8 mouse cellular contexts compared by ENCODE assay signal in genomic region chr9:114780746-114781525, GRCm38 (mm10). TPM values are rescaled to one million over a fixed set of nuclear protein-coding genes. Genes with fewer than 3 reads are reported as not detected.
DNase-seq lines count a peak whose midpoint lies in the region; ATAC-seq and TF ChIP-seq lines count a peak whose summit lies in the region.

No protein-coding gene starts in this region.

- H3K4me1 ChIP-seq in intestine, postnatal 0 days (replicated peaks; ENCODE audit: control insufficient read depth, insufficient read depth, low read length) = no peaks in the 10 kb centered on the region
- H3K4me1 ChIP-seq in liver, embryonic 16.5 days (ENCODE audit: control insufficient read depth, low read depth, low read length) = peaks cover 6% of the 10 kb centered on the region

- peak overlapping the region; percentile 71 for H3K27ac ChIP-seq in intestine, postnatal 0 days (ENCODE audit: low read depth, low read length)
- H3K27ac ChIP-seq in liver, embryonic 16.5 days (ENCODE audit: low read length) = peak overlapping the region; percentile 78

- H3K27me3 ChIP-seq in intestine, postnatal 0 days (replicated peaks; ENCODE audit: control insufficient read depth, insufficient read depth, low read length) = no peaks in the 10 kb centered on the region
- H3K27me3 ChIP-seq in liver, embryonic 16.5 days (ENCODE audit: control insufficient read depth, insufficient read depth, low read depth, low read length) = peaks cover 9% of the 10 kb centered on the region

- peak; percentile 17 for ATAC-seq in common myeloid progenitor, adult 5-6 weeks (replicated peaks; ENCODE audit: low read depth, poor library complexity, severe bottlenecking)
- peak; percentile 35 for ATAC-seq in intestine, postnatal 0 days
- peak; percentile 53 for ATAC-seq in liver, embryonic 16.5 days (ENCODE audit: low read depth)

- H3K9me3 ChIP-seq in intestine, postnatal 0 days (ENCODE audit: control insufficient read depth) = no peaks in the 10 kb centered on the region
- H3K9me3 ChIP-seq in liver, embryonic 16.5 days (replicated peaks; ENCODE audit: control insufficient read depth, low read length) = no peaks in the 10 kb centered on the region

- peak; percentile 63 to 74 for DNase-seq in right cerebral cortex, postnatal 10 days (ENCODE audit: low spot score in 2 of 2)
- no peak for DNase-seq in right cerebral cortex, postnatal 36 days (ENCODE audit: low spot score in 2 of 2)
- DNase-seq in heart, adult 11 months = peak; percentile 98
- peak; percentile 71 for DNase-seq in neural tube, embryonic 10.5 days (ENCODE audit: extremely low spot score, low spot score)
- peak; percentile 63 for DNase-seq in thymus, postnatal 0 days (ENCODE audit: low spot score)

- under 1% methylated on average over 37 of the region's 38 CpGs for WGBS in intestine, postnatal 0 days
- WGBS in liver, embryonic 16.5 days (ENCODE audit: insufficient replicate concordance) = under 1% methylated on average over 34 of the region's 38 CpGs

- peak overlapping the region; percentile 99 for H3K4me2 ChIP-seq in intestine, postnatal 0 days (replicated peaks; ENCODE audit: low read depth)
- peak overlapping the region; percentile 70 for H3K4me2 ChIP-seq in liver, embryonic 16.5 days (ENCODE audit: low read depth, low read length)

- peak overlapping the region; percentile 59 for H3K4me3 ChIP-seq in intestine, postnatal 0 days (ENCODE audit: low read depth, low read length)
- H3K4me3 ChIP-seq in liver, embryonic 16.5 days (ENCODE audit: low read depth, low read length) = peak overlapping the region; percentile 59

- H3K9ac ChIP-seq in intestine, postnatal 0 days (ENCODE audit: low read depth, low read length) = peak overlapping the region; percentile 68
- H3K9ac ChIP-seq in liver, embryonic 16.5 days (ENCODE audit: low read depth, low read length) = peak overlapping the region; percentile 64

- no peaks in the 10 kb centered on the region; the same call in 1 of the 2 replicates for H3K36me3 ChIP-seq in intestine, postnatal 0 days (ENCODE audit: control insufficient read depth, insufficient read depth)
- no peaks in the 10 kb centered on the region for H3K36me3 ChIP-seq in liver, embryonic 16.5 days (ENCODE audit: control insufficient read depth, insufficient read depth)

- no peak for TF ChIP-seq CTCF in intestine, postnatal 0 days (IDR thresholded peaks at IDR 0.05; ENCODE audit: low read depth)

RNA-seq across cellular contexts. Expression of gene Cmtm7, which starts 0.7 kb away (rescaled TPM):
- total RNA-seq in common myeloid progenitor, adult 5-6 weeks (2017) = 433 and 511 TPM in 2 replicates
- polyA plus RNA-seq in intestine, postnatal 0 days (2015; fragmentation: Nextera tagmentation; extraction: Ambion mirVana) = 34.8 and 35.7 TPM in 2 replicates
- polyA plus RNA-seq in liver, embryonic 16.5 days (2015; fragmentation: Nextera tagmentation; extraction: Ambion mirVana) = 48.4 and 50.5 TPM in 2 replicates
- 299 and 301 TPM in 2 replicates for polyA plus RNA-seq in thymus, postnatal 0 days (2015; fragmentation: Nextera tagmentation; extraction: Ambion mirVana)

RNA-seq across cellular contexts. Expression of gene Cmtm6, which starts 50.0 kb away (rescaled TPM):
- total RNA-seq in common myeloid progenitor, adult 5-6 weeks (2017) = 44.6 and 48.3 TPM in 2 replicates
- 87.8 and 98.2 TPM in 2 replicates for polyA plus RNA-seq in intestine, postnatal 0 days (2015; fragmentation: Nextera tagmentation; extraction: Ambion mirVana)
- polyA plus RNA-seq in liver, embryonic 16.5 days (2015; fragmentation: Nextera tagmentation; extraction: Ambion mirVana) = 28.9 and 32.2 TPM in 2 replicates
- 92.2 and 93.4 TPM in 2 replicates for polyA plus RNA-seq in thymus, postnatal 0 days (2015; fragmentation: Nextera tagmentation; extraction: Ambion mirVana)

Comparison
In these comparisons a context has a peak if more than half of its experiments do, and no peak if none do; other contexts are left out.
1. DNase-seq: peak in right cerebral cortex, postnatal 10 days (2 of 2), heart, adult 11 months (single experiment), neural tube, embryonic 10.5 days (single experiment) and thymus, postnatal 0 days (single experiment); none in right cerebral cortex, postnatal 36 days (0 of 2).
2. Peak in every context shown above with its lines, with median percentiles within 50 percentile points of each other: ATAC-seq.